Mouse (Mus musculus) forebrain, embryonic 10.5 days (tissue): ENCODE measurements around the gene Pid1. TPM values are rescaled to one million over a fixed set of nuclear protein-coding genes. Genes with fewer than 3 reads are reported as not detected.

Experiments used
- DNase-seq: peaks from one replicate; pipeline ENCODE4 v3.0.0-alpha.2; 2017; ENCODE audit warnings: low spot score; ENCODE audit errors: extremely low spot score
- H3K27ac ChIP-seq: fragments of 300-500 bp; sonication (generic); 2 replicates; pipeline ENCODE4 v1.5.1; 2016; ENCODE audit warnings: mild to moderate bottlenecking
- H3K27me3 ChIP-seq: fragments of 300-500 bp; sonication (generic); 2 replicates; pipeline ENCODE4 v1.6.1; 2016; ENCODE audit warnings: mild to moderate bottlenecking; ENCODE audit not compliant: poor library complexity, severe bottlenecking
- H3K36me3 ChIP-seq: fragments of 300-500 bp; sonication (generic); replicated peaks from 2 replicates; pipeline ENCODE4 v1.6.1; 2016; ENCODE audit warnings: mild to moderate bottlenecking, moderate library complexity
- H3K4me1 ChIP-seq: fragments of 300-500 bp; sonication (generic); 2 replicates; pipeline ENCODE4 v1.6.1; 2016
- H3K4me3 ChIP-seq: fragments of 300-500 bp; sonication (generic); 2 replicates; pipeline ENCODE4 v1.5.1; 2016; ENCODE audit warnings: mild to moderate bottlenecking, moderate library complexity
- H3K9me3 ChIP-seq: fragments of 300-500 bp; sonication (generic); 2 replicates; pipeline ENCODE4 v1.6.1; 2016; ENCODE audit warnings: mild to moderate bottlenecking, moderate library complexity
- WGBS: fragments of 180-500 bp; shearing (Covaris S2); methylation state at CpG from one replicate; pipeline ENCODE4 v1.1.7; 2016; 5-methylcytosine and 5-hydroxymethylcytosine counted together
- polyA plus RNA-seq: library from polyadenylated mRNA; unstranded; fragments of >200 nt; fragmentation: Nextera tagmentation; extraction: Ambion mirVana; gene quantifications from 2 replicates; pipeline ENCODE4 v1.2.1, GENCODE M21; 2016

Gene Pid1
- polyA plus RNA-seq, 1 experiment from 2014 or later, result 16.3 TPM

- no peak overlapping the region for H3K27ac ChIP-seq
- H3K36me3 ChIP-seq, result no peaks in the 10 kb centered on the region
- no peak overlapping the region for H3K4me3 ChIP-seq
- DNase-seq, result peak; percentile 17
- H3K4me1 ChIP-seq, result no peaks in the 10 kb centered on the region; the same call in 1 of the 2 replicates
- H3K27me3 ChIP-seq, result no peaks in the 10 kb centered on the region
- no peaks in the 10 kb centered on the region for H3K9me3 ChIP-seq
- WGBS, result 55% methylated on average over 4 of the region's 4 CpGs
Measured at GRCm38 (mm10) chr1:84186756-84187437, 177.1 kb downstream of the Pid1 start.

GRCm38 (mm10) chr1:84177696-84178095 is 186.3 kb downstream of the Pid1 start:
- Histone ChIP-seq H3K27me3 (no peaks in the 10 kb centered on the region), H3K36me3 (no peaks in the 10 kb centered on the region), H3K9me3 (no peaks in the 10 kb centered on the region), H3K27ac (no peak overlapping the region), H3K4me1 (peaks cover 9% of the 10 kb centered on the region), H3K4me3 (no peak overlapping the region)
- no peak for DNase-seq
- WGBS, result 90% methylated on average over 1 of the region's 1 CpGs

GRCm38 (mm10) chr1:84177033-84177432 is 186.9 kb downstream of the Pid1 start:
- Histone ChIP-seq H3K36me3 (no peaks in the 10 kb centered on the region), H3K27me3 (no peaks in the 10 kb centered on the region), H3K27ac (peak overlapping the region; percentile 68; the same call in 1 of the 2 replicates), H3K9me3 (no peaks in the 10 kb centered on the region), H3K4me1 (peaks cover 9% of the 10 kb centered on the region), H3K4me3 (no peak overlapping the region)
- 3% methylated on average over 2 of the region's 2 CpGs for WGBS
- DNase-seq, result no peak

GRCm38 (mm10) chr1:84172941-84173340 is 191.0 kb downstream of the Pid1 start:
- DNase-seq, result no peak
- Histone ChIP-seq H3K27me3 (no peaks in the 10 kb centered on the region), H3K27ac (no peak overlapping the region), H3K9me3 (no peaks in the 10 kb centered on the region), H3K36me3 (no peaks in the 10 kb centered on the region), H3K4me1 (peaks cover 9% of the 10 kb centered on the region), H3K4me3 (no peak overlapping the region)
- WGBS, result 81% methylated on average over 6 of the region's 6 CpGs

GRCm38 (mm10) chr1:84157790-84158189 is 206.2 kb downstream of the Pid1 start:
- 85% methylated on average over 3 of the region's 3 CpGs for WGBS
- no peak overlapping the region for H3K4me3 ChIP-seq
- peaks cover 7% of the 10 kb centered on the region for H3K4me1 ChIP-seq

GRCm38 (mm10) chr1:84155585-84155930 is 208.4 kb downstream of the Pid1 start:
- peaks cover 7% of the 10 kb centered on the region for H3K4me1 ChIP-seq
- peak overlapping the region; percentile 58 for H3K27ac ChIP-seq
- no peaks in the 10 kb centered on the region for H3K9me3 ChIP-seq
- H3K36me3 ChIP-seq, result no peaks in the 10 kb centered on the region
- DNase-seq, result no peak
- 44% methylated on average over 2 of the region's 2 CpGs for WGBS
- no peak overlapping the region for H3K4me3 ChIP-seq
- no peaks in the 10 kb centered on the region for H3K27me3 ChIP-seq

More at GRCm38 (mm10) chr1:84157790-84158189, 206.2 kb downstream of the Pid1 start:
- no peaks in the 10 kb centered on the region for H3K9me3 ChIP-seq
- H3K27me3 ChIP-seq, result no peaks in the 10 kb centered on the region
- H3K36me3 ChIP-seq, result no peaks in the 10 kb centered on the region
- no peak overlapping the region for H3K27ac ChIP-seq
- DNase-seq, result no peak

- peak overlapping the region; percentile 58 for H3K27ac ChIP-seq
- H3K36me3 ChIP-seq, result no peaks in the 10 kb centered on the region
- peaks cover 7% of the 10 kb centered on the region for H3K4me1 ChIP-seq
- no peaks in the 10 kb centered on the region for H3K27me3 ChIP-seq
- no peak overlapping the region for H3K4me3 ChIP-seq
- 69% methylated on average over 12 of the region's 12 CpGs for WGBS
- DNase-seq, result no peak
- H3K9me3 ChIP-seq, result no peaks in the 10 kb centered on the region
Measured at GRCm38 (mm10) chr1:84154725-84155584, 209.0 kb downstream of the Pid1 start.

- no peak overlapping the region for H3K4me3 ChIP-seq
- no peak for DNase-seq
- 63% methylated on average over 4 of the region's 4 CpGs for WGBS
- H3K27ac ChIP-seq, result no peak overlapping the region
- H3K36me3 ChIP-seq, result no peaks in the 10 kb centered on the region
- H3K4me1 ChIP-seq, result peaks cover 7% of the 10 kb centered on the region
- H3K9me3 ChIP-seq, result no peaks in the 10 kb centered on the region
- no peaks in the 10 kb centered on the region for H3K27me3 ChIP-seq
Measured at GRCm38 (mm10) chr1:84153943-84154342, 210.0 kb downstream of the Pid1 start.

- H3K4me3 ChIP-seq, result no peak overlapping the region
- no peaks in the 10 kb centered on the region for H3K4me1 ChIP-seq
- WGBS, result 84% methylated on average over 1 of the region's 1 CpGs
- H3K9me3 ChIP-seq, result no peaks in the 10 kb centered on the region
- DNase-seq, result no peak
- H3K36me3 ChIP-seq, result no peaks in the 10 kb centered on the region
- H3K27me3 ChIP-seq, result no peaks in the 10 kb centered on the region
- no peak overlapping the region for H3K27ac ChIP-seq
Measured at GRCm38 (mm10) chr1:84141561-84141960, 222.4 kb downstream of the Pid1 start.

GRCm38 (mm10) chr1:84132451-84132850 is 231.5 kb downstream of the Pid1 start:
- Histone ChIP-seq H3K4me1 (no peaks in the 10 kb centered on the region), H3K27ac (no peak overlapping the region), H3K27me3 (no peaks in the 10 kb centered on the region), H3K9me3 (no peaks in the 10 kb centered on the region), H3K4me3 (no peak overlapping the region), H3K36me3 (no peaks in the 10 kb centered on the region)
- DNase-seq, result no peak
- WGBS, result 71% methylated on average over 4 of the region's 4 CpGs

GRCm38 (mm10) chr1:84131799-84132198 is 232.2 kb downstream of the Pid1 start:
- no peak for DNase-seq
- Histone ChIP-seq H3K36me3 (no peaks in the 10 kb centered on the region), H3K27ac (no peak overlapping the region), H3K9me3 (no peaks in the 10 kb centered on the region), H3K4me1 (no peaks in the 10 kb centered on the region), H3K27me3 (no peaks in the 10 kb centered on the region), H3K4me3 (no peak overlapping the region)
- 83% methylated on average over 1 of the region's 1 CpGs for WGBS

GRCm38 (mm10) chr1:84128510-84128909 is 235.5 kb downstream of the Pid1 start:
- no peaks in the 10 kb centered on the region for H3K27me3 ChIP-seq
- no peaks in the 10 kb centered on the region for H3K36me3 ChIP-seq
- DNase-seq, result no peak
- WGBS, result 53% methylated on average over 4 of the region's 4 CpGs
- no peak overlapping the region for H3K4me3 ChIP-seq
- no peaks in the 10 kb centered on the region for H3K4me1 ChIP-seq
- no peaks in the 10 kb centered on the region for H3K9me3 ChIP-seq
- H3K27ac ChIP-seq, result no peak overlapping the region

- 0 out of 2 replicates have a peak, but pooled peaks cover 5% of the 10 kb centered on the region for H3K4me1 ChIP-seq
- no peaks in the 10 kb centered on the region for H3K9me3 ChIP-seq
- H3K4me3 ChIP-seq, result no peak overlapping the region
- H3K27ac ChIP-seq, result no peak overlapping the region
- H3K27me3 ChIP-seq, result no peaks in the 10 kb centered on the region
- H3K36me3 ChIP-seq, result no peaks in the 10 kb centered on the region
- 85% methylated on average over 2 of the region's 2 CpGs for WGBS
- DNase-seq, result no peak
Measured at GRCm38 (mm10) chr1:84119306-84119705, 244.7 kb downstream of the Pid1 start.
